Mouse (Mus musculus) right cerebral cortex, postnatal 25 days (tissue): Measurements from ENCODE around the gene Lrrc55.

Experiments
- DNase-seq: peaks from one replicate; pipeline ENCODE4 v3.0.0; 2022

Lrrc55 gene

GRCm38 (mm10) chr2:85129496-85129971, 67.5 kb downstream of the Lrrc55 start:
- no peak for DNase-seq

GRCm38 (mm10) chr2:85123869-85124535, 73.0 kb downstream of the Lrrc55 start:
- peak; percentile 78 for DNase-seq

GRCm38 (mm10) chr2:85123187-85123868, 73.7 kb downstream of the Lrrc55 start:
- peak; percentile 35 for DNase-seq
